ENCODE assay signal across 8 mouse cellular contexts in genomic region chr3:78948171-78948570, GRCm38 (mm10).
DNase-seq lines count a peak whose midpoint lies in the region; ATAC-seq and TF ChIP-seq lines count a peak whose summit lies in the region.

No protein-coding gene starts in this region.

- no peaks in the 10 kb centered on the region for H3K36me3 ChIP-seq in forebrain, embryonic 13.5 days (ENCODE audit: poor library complexity, severe bottlenecking)

- TF ChIP-seq CTCF in gastrocnemius, adult 2 months (IDR thresholded peaks at IDR 0.05) = peak; percentile 85

- no peak overlapping the region for H3K4me3 ChIP-seq in gastrocnemius, adult 2 months
- H3K4me3 ChIP-seq in forebrain, embryonic 13.5 days = no peak overlapping the region

- no peak overlapping the region for H3K9ac ChIP-seq in forebrain, embryonic 13.5 days

- intact Hi-C loops in gastrocnemius, adult 2 months (cut with DNase I) = no loop called here

- no peak overlapping the region for H3K27ac ChIP-seq in gastrocnemius, adult 2 months
- no peak overlapping the region for H3K27ac ChIP-seq in forebrain, embryonic 13.5 days

- H3K4me2 ChIP-seq in forebrain, embryonic 13.5 days = no peak overlapping the region

- peak; percentile 58; the same call in 1 of the 2 replicates for ATAC-seq in forebrain, embryonic 13.5 days

- H3K9me3 ChIP-seq in forebrain, embryonic 13.5 days (replicated peaks) = no peaks in the 10 kb centered on the region

- 36% methylated on average over 8 of the region's 8 CpGs for WGBS in forebrain, embryonic 13.5 days

- DNase-seq in gastrocnemius, adult 2 months = peak; percentile 35
- no peak for DNase-seq in gastrocnemius, adult 8-10 months (ENCODE audit: low spot score in 2 of 2)
- peak; percentile 57 for DNase-seq in CD4-positive helper T cell, adult 2 months (ENCODE audit: low read depth, low spot score)
- peak; percentile 73 for DNase-seq in brain, adult 2 months (ENCODE audit: low read depth, low spot score)
- peak; percentile 82 for DNase-seq in layer of hippocampus, adult 11-12 months (ENCODE audit: low spot score)
- DNase-seq in lung, postnatal 36 days = peak; percentile 83
- peak; percentile 33 to 66 for DNase-seq in spleen, postnatal 4 days (ENCODE audit: low spot score in 2 of 2)

- H3K27me3 ChIP-seq in forebrain, embryonic 13.5 days = no peaks in the 10 kb centered on the region

- no peaks in the 10 kb centered on the region for H3K4me1 ChIP-seq in forebrain, embryonic 13.5 days

Comparison
In these comparisons a context has a peak if more than half of its experiments do, and no peak if none do; other contexts are left out.
1. DNase-seq: peak in gastrocnemius, adult 2 months (single experiment), CD4-positive helper T cell, adult 2 months (single experiment), brain, adult 2 months (single experiment), layer of hippocampus, adult 11-12 months (single experiment), lung, postnatal 36 days (single experiment) and spleen, postnatal 4 days (2 of 2); none in gastrocnemius, adult 8-10 months (0 of 2).